Mouse (Mus musculus) adrenal gland, postnatal 36 days (tissue): ENCODE results near the gene Fancc. TPM values are rescaled to one million over a fixed set of nuclear protein-coding genes. Genes with fewer than 3 reads are reported as not detected.
"Not testable (repeated sequence)": the region's sequence is repeated elsewhere in the genome, so short reads cannot be mapped to it uniquely, and the experiment has no call there.

ENCODE experiments used
- DNase-seq, 2 experiments: peaks; one replicate each; pipeline ENCODE4 v3.0.0; 2021; ENCODE audit warnings: mixed read lengths in 1 of 2
- total RNA-seq, 2 experiments: library from RNA; stranded (reverse); gene quantifications; 2 replicates each; pipeline ENCODE4 v1.2.3; 2021

Fancc gene
- total RNA-seq, 2 experiments from 2014 or later = 9.1 to 10.9 TPM

DNA sequence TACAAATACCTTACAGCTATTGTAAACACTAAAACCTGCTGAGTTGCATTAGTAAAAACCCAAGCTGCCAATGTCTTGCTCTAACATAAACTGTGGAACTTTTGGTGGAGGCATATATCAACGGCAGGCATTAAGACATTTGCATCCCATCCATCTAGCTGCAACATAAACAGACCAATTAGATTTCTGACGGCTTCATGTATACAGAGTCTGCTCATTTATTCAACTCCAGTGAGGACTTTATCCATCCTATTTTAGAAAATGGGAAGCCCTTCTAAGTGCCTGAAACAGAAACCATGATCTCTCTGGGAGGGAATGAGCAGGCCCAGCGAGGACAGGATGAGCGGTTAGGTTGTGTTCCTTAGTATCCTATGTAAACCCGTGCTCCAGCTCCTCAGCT is 18.5 kb upstream of the Fancc start:
- DNase-seq = no peak

DNA sequence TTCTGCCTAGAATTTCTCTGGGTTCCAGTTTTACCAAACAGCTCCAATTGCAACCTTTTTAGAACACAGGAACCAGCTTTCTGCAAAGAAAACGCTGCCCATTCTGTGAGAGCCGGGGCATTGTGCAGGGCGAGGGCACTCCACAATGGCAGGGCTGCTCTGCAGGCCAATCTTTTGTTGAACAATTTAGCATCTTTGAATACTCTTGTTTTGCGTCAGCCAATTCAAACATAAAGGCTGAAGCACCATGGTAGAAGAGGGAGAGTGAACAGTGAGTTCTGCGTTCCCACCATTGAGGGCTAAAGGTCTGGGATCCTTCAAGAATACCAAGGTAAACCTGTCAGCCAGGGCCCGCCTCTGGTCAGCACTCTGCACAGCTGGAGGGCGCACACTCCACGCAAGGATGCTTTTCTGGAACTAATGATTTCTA is 17.9 kb upstream of the Fancc start:
- no peak for DNase-seq

DNA sequence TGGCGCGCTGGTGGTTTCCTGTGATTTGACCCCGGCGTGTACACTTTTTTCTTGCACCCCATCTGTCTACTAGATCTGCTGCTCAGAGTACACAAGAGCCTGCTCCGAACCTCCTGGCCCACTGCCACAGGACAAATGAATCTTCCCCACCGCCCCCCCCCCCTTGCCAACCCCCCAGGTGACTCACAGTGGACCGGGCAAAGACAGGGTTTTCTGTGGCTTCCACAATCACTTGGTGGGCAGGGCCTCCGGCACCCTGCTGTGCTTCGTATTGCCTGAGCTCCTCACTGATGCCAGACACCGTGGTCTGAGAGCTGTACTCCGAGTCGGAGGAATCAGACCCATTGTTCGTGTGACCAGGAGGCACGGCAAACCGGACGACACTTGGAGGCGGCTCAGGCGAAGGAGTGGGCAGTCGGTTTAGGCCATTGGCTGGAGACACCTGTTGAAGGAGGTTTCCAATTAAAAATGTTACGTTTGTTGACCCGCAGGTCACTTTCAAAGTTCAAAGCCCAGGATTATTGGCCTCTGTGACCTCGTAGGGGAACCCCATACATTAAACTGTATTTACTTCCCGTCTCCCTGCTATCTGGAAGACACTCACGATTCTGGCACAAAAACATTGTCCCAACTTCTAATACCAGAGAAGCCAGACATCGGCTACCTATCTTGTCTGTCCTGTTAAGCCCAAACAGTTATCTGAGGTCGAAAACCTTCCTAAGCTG is 16.5 kb upstream of the Fancc start:
- DNase-seq = peak; percentile 61 to 76

DNA sequence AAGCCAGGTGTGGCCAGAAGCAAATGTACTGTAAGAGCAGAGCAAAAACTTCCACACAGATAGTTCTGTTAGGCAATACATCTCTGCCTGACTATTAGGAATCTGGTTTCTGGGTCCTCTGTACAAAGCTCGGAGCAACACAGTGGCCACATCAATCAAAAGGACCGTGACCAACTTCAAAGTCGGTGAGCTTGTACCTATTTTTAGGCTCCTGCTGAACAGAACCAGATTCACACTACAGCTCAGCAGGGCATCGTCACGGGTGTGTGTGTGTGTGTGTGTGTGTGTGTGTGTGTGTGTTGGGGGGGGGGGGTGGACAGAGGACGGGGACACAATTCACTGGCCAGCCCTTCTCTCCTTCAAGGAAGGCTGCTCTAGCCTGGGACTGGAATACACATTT is 15.3 kb upstream of the Fancc start:
- DNase-seq = peak; percentile 39 to 54

DNA sequence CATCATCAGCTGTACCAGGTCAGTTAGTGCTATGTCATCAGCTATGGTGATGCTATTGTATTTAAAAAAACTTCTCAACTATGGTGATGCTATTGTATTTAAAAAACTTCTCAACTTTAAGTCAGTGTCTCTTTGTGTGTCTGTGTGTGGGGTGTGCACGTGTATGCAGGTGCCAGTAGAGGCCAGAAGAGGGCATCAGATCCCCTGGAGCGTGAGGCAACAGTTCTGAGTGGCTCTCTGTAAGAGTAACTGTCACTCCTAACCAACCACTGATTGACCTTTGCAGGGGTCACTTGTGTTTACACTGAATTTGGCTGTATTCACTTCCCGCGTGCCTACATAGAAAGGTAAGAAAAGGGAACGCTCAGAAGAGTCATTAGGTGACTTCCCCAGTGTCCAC is 10.7 kb upstream of the Fancc start:
- no peak for DNase-seq

DNA sequence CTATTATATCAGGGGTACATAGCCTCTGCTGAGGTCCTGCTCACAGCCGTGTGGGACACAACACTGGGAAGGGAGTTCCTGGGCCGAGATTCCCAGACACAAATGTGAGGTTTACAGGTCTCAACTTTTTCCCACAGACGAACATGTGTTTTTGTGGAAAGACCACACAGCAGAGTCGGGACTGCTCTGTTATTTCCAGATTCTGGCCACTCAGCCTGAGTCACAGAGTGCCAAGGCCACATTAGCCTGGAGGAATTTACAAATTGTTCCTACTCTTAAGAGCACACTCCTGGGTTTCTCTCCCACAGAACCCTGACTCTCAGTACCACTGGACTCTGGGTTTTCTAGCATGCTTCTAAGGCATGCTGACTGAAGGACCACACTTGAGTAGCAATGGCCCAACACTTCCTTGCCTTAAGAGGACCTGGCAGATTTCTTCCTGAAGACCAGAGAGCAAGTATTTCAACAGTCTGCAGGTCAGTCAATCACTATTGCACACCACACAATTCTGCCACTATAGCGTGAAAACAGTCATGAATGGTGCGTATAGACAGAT is 10.0 kb upstream of the Fancc start:
- DNase-seq = peak; percentile 66 to 73

DNA sequence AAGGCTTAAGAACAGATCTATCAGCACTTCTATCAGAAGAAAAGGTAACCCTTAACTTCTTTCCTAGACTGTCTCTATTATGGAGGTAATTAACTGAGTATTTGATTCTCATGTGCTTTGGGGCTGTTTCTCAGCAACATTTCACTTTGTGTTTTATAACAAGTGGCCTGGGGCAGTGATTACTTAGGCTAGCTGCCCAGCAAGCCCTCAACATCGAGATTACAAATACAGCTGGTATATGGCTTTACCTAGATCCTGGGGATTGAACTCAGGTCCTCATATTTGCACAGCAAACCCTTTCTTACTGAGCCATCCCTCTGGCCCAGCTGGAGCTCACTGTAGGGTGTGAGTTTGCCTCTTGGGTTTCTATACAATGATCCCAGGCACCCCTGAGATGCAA is 9.3 kb upstream of the Fancc start:
- DNase-seq = no peak

DNA sequence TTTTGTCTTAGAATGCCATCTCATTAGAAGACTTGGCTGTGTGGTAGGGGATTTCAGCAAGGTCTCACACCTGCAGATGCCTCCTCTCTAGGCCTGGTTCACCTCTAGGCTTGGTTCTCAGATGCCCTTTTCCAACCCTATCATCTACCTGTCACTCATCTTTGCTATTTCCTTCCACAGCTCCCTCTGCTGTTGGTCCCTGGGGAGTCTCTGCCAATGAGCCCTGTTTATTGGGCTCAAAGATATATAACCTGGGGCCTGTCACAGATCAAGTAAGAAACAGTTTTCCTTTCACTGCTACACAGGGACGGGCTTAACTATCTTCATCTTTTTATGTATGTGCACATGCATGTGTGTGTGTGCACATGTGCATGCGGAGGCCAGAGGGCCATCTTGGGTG is 5.3 kb upstream of the Fancc start:
- no peak for DNase-seq

DNA sequence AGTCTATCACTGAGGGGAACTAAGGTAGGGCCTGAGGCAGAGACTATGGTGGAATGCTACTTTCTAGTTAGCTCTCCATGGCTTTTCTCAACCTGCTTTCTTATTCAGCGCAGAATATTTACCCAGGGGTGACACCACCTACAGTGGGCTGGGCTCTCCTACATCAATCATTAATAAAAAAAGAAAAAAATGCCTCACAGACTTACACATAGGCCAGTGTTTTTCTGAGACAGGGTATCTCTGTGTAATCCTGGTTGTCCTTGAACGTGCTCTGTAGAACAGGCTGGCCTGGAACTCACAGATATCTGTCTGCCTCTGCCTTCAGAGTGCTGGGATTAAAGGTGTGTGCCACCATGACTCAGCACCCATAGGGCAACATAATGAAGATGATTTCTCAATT is 2.4 kb upstream of the Fancc start:
- no peak for DNase-seq

DNA sequence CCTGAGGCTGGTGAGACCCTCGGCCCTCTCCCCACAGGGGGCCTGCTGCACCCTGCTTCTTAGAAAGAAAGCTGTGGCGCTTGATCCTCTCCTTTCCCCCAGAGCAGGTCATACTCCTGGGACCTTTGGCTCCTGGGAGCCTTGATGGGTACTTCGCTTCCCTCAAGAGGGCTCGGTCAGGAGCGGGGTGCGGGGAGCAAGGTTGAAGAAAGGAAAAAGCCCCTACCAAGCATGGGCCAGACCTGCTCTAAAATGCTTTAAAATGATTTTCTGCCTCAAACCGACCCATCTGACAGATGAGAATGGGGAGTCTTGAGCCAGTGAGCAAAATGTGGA is 9.4 kb downstream of the Fancc start:
- DNase-seq = no peak

DNA sequence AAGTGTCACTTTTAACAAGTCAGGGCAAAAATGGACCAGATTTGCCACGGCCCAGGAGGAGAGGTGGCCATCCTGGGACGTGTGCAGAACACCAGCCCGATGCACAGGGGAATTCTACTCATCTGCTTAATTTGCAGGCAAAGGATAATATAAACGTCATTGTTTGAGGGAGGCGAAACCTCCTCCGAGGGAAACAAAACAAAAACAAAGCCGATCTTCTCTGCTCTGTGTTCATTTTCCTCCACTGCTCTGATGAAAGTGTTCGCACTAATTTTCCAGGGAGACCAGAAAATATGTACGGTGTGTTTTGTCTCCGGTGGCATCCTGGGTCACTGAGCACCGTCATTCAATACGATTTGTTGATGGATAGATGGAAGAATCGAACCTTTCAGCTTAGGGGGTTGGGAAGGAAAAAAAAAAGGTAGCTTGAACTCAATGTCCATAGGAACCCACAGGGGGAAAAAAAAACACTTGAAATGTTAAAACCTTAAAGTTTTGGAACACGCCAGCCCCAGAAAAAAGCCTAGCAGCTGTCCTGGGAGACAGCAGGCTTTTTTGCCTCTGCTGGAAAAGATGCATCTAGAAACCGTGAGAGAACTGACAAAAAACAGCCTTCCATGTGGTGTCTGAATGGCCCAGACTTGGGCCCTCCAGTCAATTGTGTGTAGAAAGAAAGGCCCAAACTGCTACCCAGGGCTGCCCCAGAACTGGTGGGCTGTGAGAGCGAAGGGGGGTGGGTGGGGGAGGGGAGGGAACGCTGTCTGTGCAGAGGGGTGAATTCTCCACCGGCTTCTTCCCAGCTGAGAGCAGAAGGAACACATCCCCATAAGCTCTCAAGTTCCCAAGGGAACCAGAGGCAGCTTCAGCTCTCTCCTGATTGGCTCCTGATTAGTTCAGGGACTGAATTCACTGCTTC is 10.0 kb downstream of the Fancc start:
- no peak for DNase-seq

DNA sequence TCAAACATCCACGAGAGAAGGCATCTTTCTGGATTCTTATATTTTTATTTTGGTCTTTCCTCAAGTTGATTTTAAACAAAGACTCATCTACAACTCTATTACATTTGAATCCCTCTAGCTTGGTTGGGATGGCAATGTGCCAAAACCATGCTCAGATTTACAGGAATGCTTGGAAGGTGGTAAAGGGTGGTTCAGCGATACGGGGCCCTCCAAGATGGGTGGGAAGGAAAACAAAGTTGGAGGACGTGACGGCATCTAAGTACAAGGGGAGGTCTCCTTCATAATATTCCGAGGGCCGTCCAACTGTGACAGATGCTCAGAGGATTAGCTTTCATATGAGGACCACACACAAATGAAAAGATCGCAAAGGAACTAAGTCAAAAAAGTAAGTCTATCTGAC is 21.7 kb downstream of the Fancc start:
- no peak for DNase-seq

DNA sequence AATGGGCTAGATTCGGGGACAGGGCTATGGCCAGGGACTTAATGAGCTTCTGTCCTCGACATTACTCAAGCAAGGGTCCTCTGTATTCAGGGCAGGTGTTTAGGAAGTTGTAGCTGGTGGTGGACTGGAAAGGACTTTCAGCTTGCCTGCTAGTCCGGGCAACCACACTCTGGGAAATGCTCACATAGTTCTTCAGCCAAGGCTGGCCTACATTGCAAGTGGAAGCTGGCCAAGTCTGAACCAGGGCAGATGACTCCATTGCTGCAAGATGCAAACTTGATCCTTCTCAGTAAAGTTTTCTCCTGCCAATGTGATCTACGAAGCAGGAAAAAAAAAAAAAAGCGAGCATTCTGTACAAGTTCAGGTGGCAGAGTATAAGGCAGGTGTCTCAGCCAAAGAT is 44.2 kb downstream of the Fancc start:
- DNase-seq = peak; percentile 34 to 35

DNA sequence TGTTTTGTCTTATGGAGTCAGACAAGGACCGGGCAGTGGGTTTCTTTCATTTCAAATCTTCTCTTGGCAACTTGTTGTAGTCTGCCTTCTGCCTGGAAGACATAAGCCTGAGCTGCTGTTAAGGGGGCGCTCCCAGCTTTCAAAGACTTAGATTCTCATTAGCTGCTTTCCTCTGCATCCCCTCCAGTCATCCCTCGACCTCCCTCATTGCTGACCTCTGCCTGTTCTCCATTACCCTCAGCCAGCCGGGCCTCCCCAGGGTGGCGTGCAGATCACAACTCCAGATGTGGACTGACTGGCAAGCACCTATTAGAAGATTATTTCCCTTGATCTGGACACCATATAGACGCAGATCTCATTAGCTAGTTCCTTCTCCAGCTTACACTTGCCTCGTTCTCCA is 45.9 kb downstream of the Fancc start:
- no peak for DNase-seq

DNA sequence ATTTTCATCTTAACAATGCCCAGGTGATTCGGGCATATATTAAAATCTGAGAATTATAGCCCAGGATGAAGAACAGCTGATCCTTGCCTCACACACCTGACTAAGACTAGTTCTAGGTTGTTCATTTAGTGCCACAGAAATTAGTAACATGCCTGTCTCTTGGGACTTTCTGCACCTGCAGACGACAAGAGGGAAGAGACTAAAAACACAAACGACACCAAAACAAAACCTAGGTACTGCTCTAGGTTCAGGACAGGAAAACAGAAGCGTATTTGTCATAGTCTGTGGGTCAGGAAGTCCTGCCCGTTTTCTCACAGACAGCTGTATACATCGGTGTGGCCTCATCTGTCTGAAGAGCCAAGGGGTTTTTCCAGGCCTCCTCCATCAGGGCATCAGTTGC is 51.7 kb downstream of the Fancc start:
- DNase-seq = no peak

DNA sequence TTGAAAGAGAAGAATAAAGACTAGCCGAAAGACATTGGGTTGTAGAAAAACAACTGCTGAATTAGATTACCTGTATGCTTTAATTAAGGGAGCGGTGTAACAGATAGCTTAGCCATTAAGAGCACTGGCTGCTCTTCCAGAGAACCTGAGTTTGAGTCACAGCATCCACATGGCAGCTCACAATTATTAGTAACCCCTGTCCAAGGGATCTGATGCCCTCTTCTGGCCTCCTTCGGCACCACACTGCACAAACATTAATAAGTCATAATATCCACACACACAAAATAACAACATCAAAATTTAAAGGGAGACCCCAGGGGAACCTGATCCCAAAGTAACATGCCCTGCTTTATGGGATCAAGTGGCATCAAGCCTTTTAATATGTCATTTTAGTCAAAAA is 64.3 kb downstream of the Fancc start:
- DNase-seq = peak in 1 of 2 experiments; percentile 29

DNA sequence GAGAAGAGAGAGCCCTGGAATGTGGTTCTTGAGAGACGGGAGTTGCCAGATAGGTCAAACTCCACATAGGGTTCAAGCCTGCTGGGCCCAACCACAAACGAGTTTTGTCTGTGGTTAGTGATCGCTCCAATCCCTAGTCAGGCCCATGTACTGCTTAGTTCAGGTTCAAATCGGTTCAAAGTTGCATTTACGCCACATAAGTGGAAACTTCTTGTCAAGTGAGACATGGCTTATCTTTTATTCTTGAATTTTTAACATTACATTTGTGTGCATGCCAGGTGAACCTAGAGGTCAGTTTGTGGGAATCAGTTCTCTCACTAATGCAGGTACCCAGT is 65.3 kb downstream of the Fancc start:
- DNase-seq = no peak

DNA sequence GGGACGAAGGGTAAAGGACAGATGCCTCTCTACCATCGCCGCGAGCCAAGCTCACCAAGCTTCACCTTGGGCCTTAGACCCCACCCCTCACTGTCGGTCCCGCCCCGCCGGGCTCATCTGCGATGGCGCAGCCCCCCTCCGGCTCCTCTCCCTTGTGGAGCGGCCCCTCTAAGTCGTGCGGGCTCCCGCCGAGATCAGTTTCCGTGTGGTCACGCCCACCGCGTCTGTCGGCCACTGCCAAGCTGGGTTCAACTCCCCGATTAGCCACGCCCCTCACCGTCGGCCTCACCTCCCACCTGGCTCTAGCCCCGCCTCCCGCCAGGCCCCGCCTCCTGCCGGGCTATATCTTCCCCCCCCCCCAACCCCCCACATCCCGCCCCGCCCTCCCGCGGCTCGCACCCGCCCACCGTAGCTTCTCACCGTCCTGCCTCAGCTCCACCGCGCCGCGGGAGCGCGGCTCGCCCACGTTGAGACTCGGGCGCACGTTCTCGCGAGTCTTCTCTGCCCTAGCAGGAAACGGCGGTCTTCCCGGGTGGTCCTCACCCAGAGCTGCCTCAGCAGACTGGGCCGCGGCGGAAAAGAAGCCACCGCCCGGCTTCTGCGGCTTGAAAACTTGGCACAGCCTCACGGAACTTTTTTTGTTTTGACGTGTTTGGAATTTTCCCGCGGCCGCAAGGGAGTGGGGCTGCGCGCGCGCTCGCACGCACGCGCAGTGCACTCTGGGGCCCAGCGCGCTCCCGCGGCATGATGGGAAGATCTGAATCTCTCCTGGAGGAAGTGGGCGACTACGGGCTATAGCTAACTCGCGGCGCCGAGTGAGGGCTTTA is 65.8 kb downstream of the Fancc start:
- peak; percentile 96 to 99 for DNase-seq

DNA sequence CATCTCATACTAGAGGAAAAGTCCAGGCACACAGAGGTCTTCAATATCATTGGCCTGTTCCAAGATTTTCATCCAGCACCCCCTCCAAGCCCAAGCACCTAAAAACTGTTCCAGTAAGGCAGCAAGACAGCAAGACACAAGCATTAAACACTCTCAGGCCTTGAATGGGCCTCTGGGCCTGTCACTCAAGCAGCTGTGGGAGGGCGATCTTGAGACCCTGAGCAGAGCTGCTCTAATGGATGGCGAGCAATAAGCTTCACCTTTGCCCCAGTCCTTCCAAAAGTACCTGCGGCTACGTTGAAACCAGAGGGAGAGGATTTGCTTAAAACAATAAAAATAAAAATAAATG is 66.4 kb downstream of the Fancc start:
- DNase-seq = peak in 1 of 2 experiments; percentile 20

DNA sequence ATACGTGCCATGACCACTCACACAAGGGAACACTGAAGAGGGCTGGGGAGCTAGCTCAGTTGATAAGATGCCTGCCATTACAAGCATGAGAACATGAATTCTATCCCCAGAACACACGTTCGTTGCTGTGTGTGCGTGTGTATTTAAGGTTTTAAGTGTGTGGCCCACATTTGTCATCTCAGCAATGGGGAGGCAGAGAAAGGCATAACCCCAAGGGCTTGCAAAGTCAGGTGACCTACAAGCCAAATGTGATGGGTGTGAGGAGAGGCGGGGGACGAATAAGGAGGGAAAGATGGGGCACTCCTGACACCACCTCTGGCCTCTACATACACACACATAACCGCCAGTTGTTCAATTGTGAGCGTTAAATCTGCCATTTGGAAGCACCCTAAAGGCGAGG is 66.9 kb downstream of the Fancc start:
- no peak for DNase-seq

DNA sequence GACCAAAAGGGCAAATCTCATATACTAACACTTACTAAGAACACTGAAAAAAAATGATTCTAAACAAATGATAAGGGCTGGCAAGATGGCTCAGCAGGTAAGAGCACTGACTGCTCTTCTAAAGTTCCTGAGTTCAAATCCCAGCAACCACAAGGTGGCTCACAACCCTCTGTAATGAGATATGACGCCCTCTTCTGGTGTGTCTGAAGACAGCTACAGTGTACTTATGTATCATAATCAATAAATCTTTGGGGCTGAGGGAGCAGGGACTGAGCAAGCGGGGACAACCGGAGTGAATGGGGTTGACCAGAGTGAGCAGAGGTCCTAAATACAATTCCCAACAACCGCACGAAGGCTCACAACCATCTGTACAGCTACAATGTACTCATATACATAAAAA is 68.9 kb downstream of the Fancc start:
- DNase-seq = not testable (repeated sequence)

DNA sequence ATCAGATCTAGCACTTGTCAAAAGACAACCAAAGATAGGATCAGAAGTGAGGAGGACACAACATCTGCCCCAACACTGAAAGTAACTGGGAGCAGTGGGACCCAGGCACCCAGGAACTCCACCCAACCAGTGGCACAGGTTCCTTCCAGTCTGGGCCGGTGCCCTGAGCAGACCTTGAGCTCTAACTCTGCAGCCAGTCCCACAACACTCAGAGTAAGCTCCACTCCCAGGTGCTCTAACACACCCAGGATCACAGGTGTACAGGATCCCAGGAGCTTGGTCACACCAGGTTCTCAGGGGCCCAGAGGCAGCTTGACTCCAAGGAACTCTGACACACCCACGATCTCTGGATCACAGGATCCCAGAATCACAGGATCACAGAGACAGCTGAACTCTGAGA is 74.0 kb downstream of the Fancc start:
- DNase-seq = no peak

DNA sequence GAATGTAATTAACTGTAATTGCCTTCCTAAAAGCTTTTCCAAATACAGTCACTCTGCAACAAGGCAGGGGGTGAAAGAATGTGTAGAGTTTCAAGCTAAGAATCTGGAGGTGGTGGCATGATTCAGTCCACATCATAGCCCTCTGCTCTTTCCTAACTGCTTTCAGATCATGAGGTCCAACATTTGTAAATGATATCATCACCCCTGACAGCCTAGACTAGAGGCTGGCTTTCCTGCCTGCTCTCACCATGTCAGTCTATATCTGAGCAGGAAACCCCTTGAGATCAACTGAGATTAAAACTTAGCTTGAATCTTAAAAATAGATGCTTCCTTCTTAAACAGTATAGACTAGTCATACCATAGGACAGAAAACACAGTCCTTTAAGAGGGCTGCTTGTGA is 75.9 kb downstream of the Fancc start:
- no peak for DNase-seq
